Mouse (Mus musculus) right cerebral cortex, postnatal 25 days (tissue): ENCODE measurements at regions not wholly inside any gene's neighbourhood (a gene's known extent, or its start where the extent isn't known, plus 50 kb on each side); places are given as distances from the start of the nearest gene placed in this dataset.
A peak's percentile ranks its signal among the peaks of the same experiment; 100 is the strongest.

ENCODE experiments used
- DNase-seq: peaks from one replicate; pipeline ENCODE4 v3.0.0; 2022

- DNase-seq = no peak
Observed at GRCm38 (mm10) chr7:121589088-121589605, 117.9 kb downstream of the Usp31 start.

- DNase-seq = no peak
Observed at GRCm38 (mm10) chr7:121587713-121588112, 119.3 kb downstream of the Usp31 start.

- DNase-seq = no peak
Observed at GRCm38 (mm10) chr7:121585721-121586120, 121.3 kb downstream of the Usp31 start.

GRCm38 (mm10) chr7:121579497-121579896 is 127.6 kb downstream of the Usp31 start:
- no peak for DNase-seq

- no peak for DNase-seq
Observed at GRCm38 (mm10) chr7:121572681-121573335, 134.2 kb downstream of the Usp31 start.

- DNase-seq = no peak
Observed at GRCm38 (mm10) chr7:121571741-121572140, 135.3 kb downstream of the Usp31 start.

GRCm38 (mm10) chr7:121571292-121571691 is 135.8 kb downstream of the Usp31 start:
- no peak for DNase-seq

GRCm38 (mm10) chr7:121569248-121569647 is 137.8 kb downstream of the Usp31 start:
- DNase-seq = no peak

- DNase-seq = no peak
Observed at GRCm38 (mm10) chr7:121568064-121568463, 139.0 kb downstream of the Usp31 start.

- peak; percentile 51 for DNase-seq
Observed at GRCm38 (mm10) chr7:121563526-121563925, 143.5 kb downstream of the Usp31 start.

- no peak for DNase-seq
Observed at GRCm38 (mm10) chr7:121555420-121555819, 151.6 kb downstream of the Usp31 start.
